Mouse (Mus musculus): ENCODE measurements at regions not wholly inside any gene's neighbourhood (a gene's known extent, or its start where the extent isn't known, plus 50 kb on each side); places are given as distances from the start of the nearest gene placed in this dataset.

DNA sequence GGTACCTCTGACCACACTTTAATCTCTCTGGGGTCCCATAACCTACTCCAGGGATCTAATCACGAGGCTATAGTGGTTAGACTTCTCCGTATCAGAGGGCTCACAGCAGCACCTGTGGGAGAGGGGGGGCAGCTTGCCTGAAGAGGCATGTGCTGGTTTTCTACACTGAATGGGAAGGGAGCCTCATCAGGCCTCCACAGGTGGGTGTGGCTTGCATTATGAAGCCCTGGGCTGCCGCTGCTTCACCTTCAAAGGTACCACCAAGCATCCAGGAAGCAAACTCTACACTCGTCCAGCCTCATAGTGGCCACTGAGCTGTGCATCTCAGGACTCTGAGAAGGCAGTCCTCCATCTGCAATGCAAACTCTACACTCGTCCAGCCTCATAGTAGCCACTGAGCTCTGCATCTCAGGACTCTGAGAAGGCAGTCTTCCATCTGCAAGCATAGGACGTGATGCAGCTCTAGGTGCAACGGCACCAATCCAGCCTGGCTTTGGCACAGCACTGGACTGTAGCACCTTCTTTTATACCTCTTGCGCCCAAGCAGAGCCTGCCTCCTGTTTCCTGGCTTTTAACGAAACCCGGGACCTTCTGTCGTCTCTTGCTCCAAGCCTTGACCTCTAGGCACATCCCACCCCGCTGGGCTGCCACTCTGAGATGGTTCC is 110.5 kb upstream of the Parp11 start:
- no peaks in the 10 kb centered on the region for H3K9me3 ChIP-seq (ENCODE audit: low read depth, low read length)
- no peak overlapping the region for H3K4me2 ChIP-seq
- H3K4me1 ChIP-seq (ENCODE audit: insufficient read depth), result peaks cover 18% of the 10 kb centered on the region
- no peaks in the 10 kb centered on the region for H3K36me3 ChIP-seq (ENCODE audit: insufficient read depth)
- no peaks in the 10 kb centered on the region for H3K27me3 ChIP-seq (ENCODE audit: insufficient read depth, low read length)
- no peak overlapping the region for H3K9ac ChIP-seq
- no peak overlapping the region for H3K4me3 ChIP-seq (ENCODE audit: low read depth, low read length)
- no peak for TF ChIP-seq CTCF (IDR thresholded peaks at IDR 0.05; ENCODE audit: low read depth)
- WGBS, result 47% methylated on average over 12 of the region's 12 CpGs
- no peak for DNase-seq
- H3K27ac ChIP-seq (ENCODE audit: low read depth), result no peak overlapping the region
- ATAC-seq (ENCODE audit: insufficient read depth), result no peak

GRCm38 (mm10) chr6:127336681-127337397 is 109.8 kb upstream of the Parp11 start:
- peaks cover 15% of the 10 kb centered on the region for H3K4me1 ChIP-seq (ENCODE audit: insufficient read depth)
- DNase-seq (peak; percentile 43), ATAC-seq (ENCODE audit: insufficient read depth) (no peak; the same call in 1 of the 2 replicates)
- H3K36me3 ChIP-seq (ENCODE audit: insufficient read depth), result no peaks in the 10 kb centered on the region
- TF ChIP-seq CTCF (IDR thresholded peaks at IDR 0.05; ENCODE audit: low read depth), result no peak
- WGBS, result 26% methylated on average over 15 of the region's 15 CpGs
- H3K27me3 ChIP-seq (ENCODE audit: insufficient read depth, low read length), result no peaks in the 10 kb centered on the region
- no peak overlapping the region for H3K4me3 ChIP-seq (ENCODE audit: low read depth, low read length)
- peak overlapping the region; percentile 66 for H3K27ac ChIP-seq (ENCODE audit: low read depth)
- no peaks in the 10 kb centered on the region for H3K9me3 ChIP-seq (ENCODE audit: low read depth, low read length)
- H3K4me2 ChIP-seq, result peak overlapping the region; percentile 23; the same call in 1 of the 2 replicates
- H3K9ac ChIP-seq, result no peak overlapping the region

DNA sequence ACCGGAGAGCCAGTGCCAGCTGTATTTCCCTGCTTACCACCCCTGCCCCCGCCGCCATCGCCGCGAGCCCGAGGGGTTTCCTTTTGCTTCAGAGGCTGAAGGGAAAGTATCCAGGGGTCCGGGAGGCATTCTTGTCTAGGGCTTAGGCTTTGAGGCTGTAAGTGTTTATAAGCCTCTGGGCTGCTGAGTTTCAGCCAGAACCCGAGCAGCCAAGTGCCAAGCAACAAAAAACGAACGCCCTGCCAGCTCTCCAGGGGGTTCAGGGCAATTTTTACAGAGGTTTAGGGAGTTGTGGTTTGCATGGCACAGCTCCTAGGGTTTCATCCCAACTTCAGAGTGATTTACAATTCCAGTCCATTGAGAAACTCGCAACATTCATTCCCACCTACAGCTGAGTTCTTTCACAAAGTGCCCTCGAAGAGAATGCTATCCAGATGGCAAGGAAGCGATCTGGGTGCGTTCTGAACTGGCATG is 109.2 kb upstream of the Parp11 start:
- H3K36me3 ChIP-seq (ENCODE audit: insufficient read depth), result no peaks in the 10 kb centered on the region
- H3K9me3 ChIP-seq (ENCODE audit: low read depth, low read length), result no peaks in the 10 kb centered on the region
- H3K9ac ChIP-seq, result no peak overlapping the region
- no peak for ATAC-seq (ENCODE audit: insufficient read depth)
- WGBS, result 39% methylated on average over 15 of the region's 15 CpGs
- H3K4me3 ChIP-seq (ENCODE audit: low read depth, low read length), result no peak overlapping the region
- peak; percentile 26 for DNase-seq
- H3K27me3 ChIP-seq (ENCODE audit: insufficient read depth, low read length), result no peaks in the 10 kb centered on the region
- peaks cover 15% of the 10 kb centered on the region for H3K4me1 ChIP-seq (ENCODE audit: insufficient read depth)
- peak overlapping the region; percentile 23; the same call in 1 of the 2 replicates for H3K4me2 ChIP-seq
- H3K27ac ChIP-seq (ENCODE audit: low read depth), result peak overlapping the region; percentile 66
- no peak for TF ChIP-seq CTCF (IDR thresholded peaks at IDR 0.05; ENCODE audit: low read depth)

DNA sequence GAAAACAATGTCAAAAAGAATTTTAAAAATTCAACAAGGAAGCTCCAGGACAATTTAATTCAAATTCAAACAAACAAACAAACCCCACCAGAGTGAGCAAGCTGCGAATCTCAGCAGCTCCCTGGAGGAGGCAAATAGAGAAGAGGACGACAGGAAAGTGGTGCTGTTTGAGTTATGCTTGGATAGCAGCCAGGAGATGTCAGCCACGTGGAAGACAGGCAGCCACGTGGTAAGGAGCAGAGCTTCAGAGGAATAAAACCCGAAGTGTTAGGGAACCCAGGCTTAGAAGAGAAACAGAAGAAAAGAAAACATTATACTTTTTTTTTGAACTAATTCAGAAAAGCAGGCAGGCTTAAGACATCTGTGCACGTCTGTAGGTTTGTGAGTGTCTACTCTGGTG is 108.2 kb upstream of the Parp11 start:
- no peak overlapping the region for H3K9ac ChIP-seq
- ATAC-seq (ENCODE audit: insufficient read depth) (no peak), DNase-seq (peak; percentile 82)
- no peak for TF ChIP-seq CTCF (IDR thresholded peaks at IDR 0.05; ENCODE audit: low read depth)
- no peaks in the 10 kb centered on the region for H3K36me3 ChIP-seq (ENCODE audit: insufficient read depth)
- WGBS, result 12% methylated on average over 6 of the region's 6 CpGs
- H3K4me2 ChIP-seq, result no peak overlapping the region
- H3K27me3 ChIP-seq (ENCODE audit: insufficient read depth, low read length), result no peaks in the 10 kb centered on the region
- peaks cover 15% of the 10 kb centered on the region for H3K4me1 ChIP-seq (ENCODE audit: insufficient read depth)
- H3K27ac ChIP-seq (ENCODE audit: low read depth), result no peak overlapping the region
- no peaks in the 10 kb centered on the region for H3K9me3 ChIP-seq (ENCODE audit: low read depth, low read length)
- H3K4me3 ChIP-seq (ENCODE audit: low read depth, low read length), result no peak overlapping the region

DNA sequence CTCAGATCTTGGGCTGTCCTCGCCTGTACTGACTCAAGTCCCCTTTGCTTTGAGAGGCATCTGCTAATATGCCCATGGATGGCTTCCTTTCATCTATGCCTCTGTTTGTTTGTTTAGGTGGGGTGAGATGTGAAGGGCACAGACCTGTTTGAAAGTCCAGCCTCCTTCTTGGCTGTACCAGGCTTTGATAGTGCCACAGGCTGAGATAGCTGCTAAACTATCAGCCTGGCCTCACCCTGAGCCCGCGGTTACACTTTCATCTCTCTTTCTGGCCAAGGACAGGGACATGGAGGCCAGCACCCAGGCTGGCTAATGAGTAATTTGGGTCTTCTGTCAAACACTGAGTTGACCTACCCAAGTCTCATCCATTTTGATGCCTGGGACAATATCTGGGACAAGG is 105.0 kb upstream of the Parp11 start:
- Histone ChIP-seq H3K9me3 (ENCODE audit: low read depth, low read length) (no peaks in the 10 kb centered on the region), H3K27ac (ENCODE audit: low read depth) (no peak overlapping the region), H3K4me2 (no peak overlapping the region), H3K4me1 (ENCODE audit: insufficient read depth) (peaks cover 16% of the 10 kb centered on the region), H3K9ac (no peak overlapping the region), H3K36me3 (ENCODE audit: insufficient read depth) (no peaks in the 10 kb centered on the region), H3K4me3 (ENCODE audit: low read depth, low read length) (no peak overlapping the region), H3K27me3 (ENCODE audit: insufficient read depth, low read length) (no peaks in the 10 kb centered on the region)
- TF ChIP-seq CTCF (IDR thresholded peaks at IDR 0.05; ENCODE audit: low read depth), result no peak
- DNase-seq (no peak), ATAC-seq (ENCODE audit: insufficient read depth) (no peak)
- WGBS, result 77% methylated on average over 3 of the region's 3 CpGs

GRCm38 (mm10) chr6:127348770-127349409 is 97.8 kb upstream of the Parp11 start:
- Histone ChIP-seq H3K27me3 (ENCODE audit: insufficient read depth, low read length) (no peaks in the 10 kb centered on the region), H3K4me3 (ENCODE audit: low read depth, low read length) (no peak overlapping the region), H3K9me3 (ENCODE audit: low read depth, low read length) (no peaks in the 10 kb centered on the region), H3K36me3 (ENCODE audit: insufficient read depth) (no peaks in the 10 kb centered on the region), H3K4me1 (ENCODE audit: insufficient read depth) (peaks cover 15% of the 10 kb centered on the region), H3K27ac (ENCODE audit: low read depth) (peak overlapping the region; percentile 59), H3K9ac (0 out of 2 replicates have a peak overlapping the region, but pooled peaks have one; percentile 2), H3K4me2 (no peak overlapping the region)
- WGBS, result 50% methylated on average over 9 of the region's 9 CpGs
- TF ChIP-seq CTCF (IDR thresholded peaks at IDR 0.05; ENCODE audit: low read depth), result no peak
- no peak for DNase-seq
- ATAC-seq (ENCODE audit: insufficient read depth), result peak; percentile 47; the same call in 1 of the 2 replicates

Measured in lung, embryonic 14.5 days (tissue).